Mouse (Mus musculus): ENCODE data around the gene Tmem132c. TPM values are rescaled to one million over a fixed set of nuclear protein-coding genes. Genes with fewer than 3 reads are reported as not detected.

Tmem132c gene
- polyA plus RNA-seq, 1 experiment from 2014 or later = 35.6 TPM

GRCm38 (mm10) chr5:127241925-127242762 lies 536 bp downstream of the Tmem132c start:
- H3K9ac ChIP-seq = peak overlapping the region; percentile 80
- WGBS = under 1% methylated on average over 70 of the region's 73 CpGs
- H3K9me3 ChIP-seq = peaks cover 7% of the 10 kb centered on the region
- peak overlapping the region; percentile 82 for H3K4me2 ChIP-seq (replicated peaks)
- H3K4me1 ChIP-seq = peaks cover 45% of the 10 kb centered on the region
- ATAC-seq (ENCODE audit: low FRiP score, low read depth) = peak; percentile 28
- H3K27ac ChIP-seq = peak overlapping the region; percentile 63; the same call in 1 of the 2 replicates
- peaks cover 34% of the 10 kb centered on the region for H3K27me3 ChIP-seq
- H3K36me3 ChIP-seq = no peaks in the 10 kb centered on the region
- H3K4me3 ChIP-seq = peak overlapping the region; percentile 79

GRCm38 (mm10) chr5:127242763-127243160 lies 1.2 kb downstream of the Tmem132c start:
- H3K4me3 ChIP-seq = peak overlapping the region; percentile 79
- H3K4me1 ChIP-seq = peaks cover 45% of the 10 kb centered on the region
- ATAC-seq (ENCODE audit: low FRiP score, low read depth) = no peak
- H3K9me3 ChIP-seq = peaks cover 7% of the 10 kb centered on the region
- WGBS = under 1% methylated on average over 13 of the region's 13 CpGs
- H3K27me3 ChIP-seq = peaks cover 29% of the 10 kb centered on the region
- H3K36me3 ChIP-seq = no peaks in the 10 kb centered on the region
- H3K4me2 ChIP-seq (replicated peaks) = peak overlapping the region; percentile 82
- H3K27ac ChIP-seq = no peak overlapping the region
- peak overlapping the region; percentile 80 for H3K9ac ChIP-seq

GRCm38 (mm10) chr5:127243209-127243608 lies 1.6 kb downstream of the Tmem132c start:
- WGBS = under 1% methylated on average over 16 of the region's 16 CpGs
- no peak overlapping the region; the same call in 1 of the 2 replicates for H3K27ac ChIP-seq
- H3K4me1 ChIP-seq = peaks cover 45% of the 10 kb centered on the region
- peak overlapping the region; percentile 82 for H3K4me2 ChIP-seq (replicated peaks)
- H3K9ac ChIP-seq = peak overlapping the region; percentile 80
- peaks cover 27% of the 10 kb centered on the region for H3K27me3 ChIP-seq
- H3K36me3 ChIP-seq = no peaks in the 10 kb centered on the region
- ATAC-seq (ENCODE audit: low FRiP score, low read depth) = no peak
- H3K9me3 ChIP-seq = peaks cover 7% of the 10 kb centered on the region
- peak overlapping the region; percentile 79 for H3K4me3 ChIP-seq

GRCm38 (mm10) chr5:127243611-127244010 lies 2.0 kb downstream of the Tmem132c start:
- Histone ChIP-seq H3K4me3 (peak overlapping the region; percentile 79), H3K27me3 (peaks cover 27% of the 10 kb centered on the region), H3K9ac (peak overlapping the region; percentile 80), H3K27ac (no peak overlapping the region; the same call in 1 of the 2 replicates), H3K36me3 (no peaks in the 10 kb centered on the region), H3K4me2 (replicated peaks) (peak overlapping the region; percentile 82), H3K9me3 (peaks cover 7% of the 10 kb centered on the region), H3K4me1 (peaks cover 45% of the 10 kb centered on the region)
- 4% methylated on average over 13 of the region's 13 CpGs for WGBS
- no peak for ATAC-seq (ENCODE audit: low FRiP score, low read depth)

GRCm38 (mm10) chr5:127253263-127253662 lies 11.7 kb downstream of the Tmem132c start:
- peaks cover 14% of the 10 kb centered on the region for H3K4me1 ChIP-seq
- no peaks in the 10 kb centered on the region for H3K9me3 ChIP-seq
- H3K27me3 ChIP-seq = no peaks in the 10 kb centered on the region
- 69% methylated on average over 2 of the region's 2 CpGs for WGBS
- H3K27ac ChIP-seq = no peak overlapping the region
- no peaks in the 10 kb centered on the region; the same call in 1 of the 2 replicates for H3K36me3 ChIP-seq
- H3K4me3 ChIP-seq = no peak overlapping the region
- no peak for ATAC-seq (ENCODE audit: low FRiP score, low read depth)
- H3K4me2 ChIP-seq (replicated peaks) = no peak overlapping the region
- no peak overlapping the region for H3K9ac ChIP-seq

GRCm38 (mm10) chr5:127256947-127257610 lies 15.5 kb downstream of the Tmem132c start:
- H3K27me3 ChIP-seq = no peaks in the 10 kb centered on the region
- ATAC-seq (ENCODE audit: low FRiP score, low read depth) = no peak
- H3K4me1 ChIP-seq = peaks cover 14% of the 10 kb centered on the region
- WGBS = 43% methylated on average over 11 of the region's 11 CpGs
- H3K4me2 ChIP-seq (replicated peaks) = no peak overlapping the region
- no peak overlapping the region for H3K27ac ChIP-seq
- H3K9me3 ChIP-seq = no peaks in the 10 kb centered on the region
- H3K36me3 ChIP-seq = no peaks in the 10 kb centered on the region; the same call in 1 of the 2 replicates
- no peak overlapping the region for H3K9ac ChIP-seq
- H3K4me3 ChIP-seq = no peak overlapping the region

- Histone ChIP-seq H3K4me3 (no peak overlapping the region), H3K27me3 (no peaks in the 10 kb centered on the region), H3K27ac (no peak overlapping the region), H3K4me1 (peaks cover 19% of the 10 kb centered on the region), H3K9ac (no peak overlapping the region), H3K9me3 (no peaks in the 10 kb centered on the region), H3K4me2 (replicated peaks) (no peak overlapping the region), H3K36me3 (no peaks in the 10 kb centered on the region)
- ATAC-seq (ENCODE audit: low FRiP score, low read depth) = no peak
- 85% methylated on average over 5 of the region's 5 CpGs for WGBS
Observed at GRCm38 (mm10) chr5:127262136-127262535, 20.5 kb downstream of the Tmem132c start.

GRCm38 (mm10) chr5:127271145-127271544 lies 29.5 kb downstream of the Tmem132c start:
- Histone ChIP-seq H3K27ac (no peak overlapping the region), H3K9ac (no peak overlapping the region), H3K4me3 (no peak overlapping the region), H3K4me1 (no peaks in the 10 kb centered on the region), H3K27me3 (no peaks in the 10 kb centered on the region), H3K4me2 (replicated peaks) (no peak overlapping the region), H3K9me3 (no peaks in the 10 kb centered on the region), H3K36me3 (no peaks in the 10 kb centered on the region)
- no peak for ATAC-seq (ENCODE audit: low FRiP score, low read depth)
- 60% methylated on average over 3 of the region's 3 CpGs for WGBS

- no peaks in the 10 kb centered on the region for H3K36me3 ChIP-seq
- H3K27me3 ChIP-seq = no peaks in the 10 kb centered on the region
- peaks cover 24% of the 10 kb centered on the region for H3K4me1 ChIP-seq
- no peak for ATAC-seq (ENCODE audit: low FRiP score, low read depth)
- H3K9ac ChIP-seq = no peak overlapping the region
- WGBS = 87% methylated on average over 9 of the region's 9 CpGs
- no peak overlapping the region for H3K4me3 ChIP-seq
- H3K27ac ChIP-seq = no peak overlapping the region
- no peak overlapping the region for H3K4me2 ChIP-seq (replicated peaks)
- H3K9me3 ChIP-seq = no peaks in the 10 kb centered on the region
Observed at GRCm38 (mm10) chr5:127279462-127279861, 37.9 kb downstream of the Tmem132c start.

- no peak for ATAC-seq (ENCODE audit: low FRiP score, low read depth)
- H3K4me1 ChIP-seq = peaks cover 29% of the 10 kb centered on the region
- no peaks in the 10 kb centered on the region for H3K27me3 ChIP-seq
- WGBS = 64% methylated on average over 4 of the region's 4 CpGs
- no peak overlapping the region for H3K4me2 ChIP-seq (replicated peaks)
- H3K9ac ChIP-seq = no peak overlapping the region
- H3K4me3 ChIP-seq = no peak overlapping the region
- no peaks in the 10 kb centered on the region for H3K36me3 ChIP-seq
- no peak overlapping the region for H3K27ac ChIP-seq
- no peaks in the 10 kb centered on the region for H3K9me3 ChIP-seq
Observed at GRCm38 (mm10) chr5:127281186-127281585, 39.6 kb downstream of the Tmem132c start.

GRCm38 (mm10) chr5:127282539-127283123 lies 41.0 kb downstream of the Tmem132c start:
- H3K9ac ChIP-seq = no peak overlapping the region
- peaks cover 31% of the 10 kb centered on the region for H3K4me1 ChIP-seq
- no peak overlapping the region for H3K4me3 ChIP-seq
- H3K27me3 ChIP-seq = no peaks in the 10 kb centered on the region
- WGBS = 14% methylated on average over 6 of the region's 6 CpGs
- H3K36me3 ChIP-seq = no peaks in the 10 kb centered on the region
- no peaks in the 10 kb centered on the region for H3K9me3 ChIP-seq
- no peak for ATAC-seq (ENCODE audit: low FRiP score, low read depth)
- H3K27ac ChIP-seq = no peak overlapping the region
- no peak overlapping the region for H3K4me2 ChIP-seq (replicated peaks)

- no peak for ATAC-seq (ENCODE audit: low FRiP score, low read depth)
- H3K9me3 ChIP-seq = no peaks in the 10 kb centered on the region
Observed at GRCm38 (mm10) chr5:127286886-127287285, 45.3 kb downstream of the Tmem132c start.

More at GRCm38 (mm10) chr5:127286886-127287285, 45.3 kb downstream of the Tmem132c start:
- H3K4me1 ChIP-seq = peaks cover 41% of the 10 kb centered on the region
- H3K27me3 ChIP-seq = no peaks in the 10 kb centered on the region
- H3K27ac ChIP-seq = no peak overlapping the region
- no peak overlapping the region for H3K4me2 ChIP-seq (replicated peaks)
- H3K4me3 ChIP-seq = no peak overlapping the region
- H3K36me3 ChIP-seq = no peaks in the 10 kb centered on the region
- WGBS = 57% methylated on average over 5 of the region's 5 CpGs
- H3K9ac ChIP-seq = no peak overlapping the region
